Mouse (Mus musculus): ENCODE measurements around the gene Naaladl1. TPM values are rescaled to one million over a fixed set of nuclear protein-coding genes. Genes with fewer than 3 reads are reported as not detected.

The Naaladl1 gene
- polyA plus RNA-seq, 1 experiment from 2014 or later, result 0.47 TPM

- Histone ChIP-seq H3K27me3 (ENCODE audit: control insufficient read depth, insufficient read depth, low read length) (no peaks in the 10 kb centered on the region), H3K4me3 (ENCODE audit: low read depth, low read length) (no peak overlapping the region), H3K4me1 (ENCODE audit: control insufficient read depth, insufficient read depth, low read length) (no peaks in the 10 kb centered on the region), H3K9me3 (ENCODE audit: control insufficient read depth, low read length) (no peaks in the 10 kb centered on the region), H3K27ac (replicated peaks; ENCODE audit: low read depth, low read length) (no peak overlapping the region), H3K4me2 (ENCODE audit: low read depth, severe bottlenecking) (no peak overlapping the region), H3K36me3 (ENCODE audit: control insufficient read depth, insufficient read depth, low read length) (peaks cover 15% of the 10 kb centered on the region; the same call in 1 of the 2 replicates), H3K9ac (ENCODE audit: low read length) (no peak overlapping the region)
- 91% methylated on average over 5 of the region's 5 CpGs for WGBS
- DNase-seq (ENCODE audit: low spot score), result no peak
- ATAC-seq (ENCODE audit: insufficient number of reproducible peaks, low FRiP score, low TSS enrichment, low read depth), result no peak
These were observed 31.7 kb upstream of the Naaladl1 start for GRCm38 (mm10) chr19:6073889-6074288.

DNA sequence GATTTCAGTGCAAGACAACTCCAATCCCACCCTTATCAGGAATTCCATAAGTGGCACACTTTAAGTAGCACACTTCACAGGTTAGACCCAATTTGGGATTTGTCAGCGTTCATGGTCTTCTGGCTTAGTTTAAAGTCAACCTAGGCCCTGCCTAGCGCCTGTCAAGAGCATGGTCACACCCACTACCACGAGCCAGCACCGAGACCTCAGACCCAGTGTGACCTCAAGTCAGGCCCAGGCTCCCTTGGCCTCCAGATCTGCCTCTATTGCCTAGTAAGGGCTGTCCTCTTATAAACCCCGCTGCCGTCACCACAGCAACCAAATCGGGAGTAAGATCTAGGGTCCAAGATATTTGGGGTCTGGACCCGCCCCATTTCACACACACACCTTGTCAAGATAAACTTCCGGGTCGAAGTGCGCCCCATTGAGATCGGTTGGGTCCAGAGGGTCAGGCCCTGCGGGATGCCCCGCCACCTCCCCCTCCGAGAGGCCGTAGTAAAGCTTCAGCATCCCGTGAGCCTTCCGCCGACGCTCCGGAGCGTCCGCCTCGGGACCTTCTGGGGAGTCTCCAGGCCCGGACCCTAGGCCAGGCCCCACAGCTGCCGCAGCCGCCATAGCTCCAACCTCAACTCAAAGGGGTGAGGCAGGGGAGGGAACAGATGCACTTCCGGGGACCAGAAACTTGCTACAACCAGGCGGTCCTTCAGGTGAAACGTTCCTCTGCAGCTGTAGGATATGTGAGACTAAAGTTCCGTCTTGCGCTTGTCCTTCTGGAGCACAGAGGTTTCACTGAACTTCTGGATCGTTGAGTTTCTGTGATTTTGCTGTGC lies 28.8 kb upstream of the Naaladl1 start, which contains the start of gene Vps51:
Gene Vps51 (minus strand): TSS at position 668 of the 830 bp plus-strand sequence.
- no peaks in the 10 kb centered on the region for H3K4me1 ChIP-seq (ENCODE audit: control insufficient read depth, insufficient read depth, low read length)
- H3K4me2 ChIP-seq (ENCODE audit: low read depth, severe bottlenecking), result peak within 1 kb of the TSS; percentile 69
- H3K27ac ChIP-seq (replicated peaks; ENCODE audit: low read depth, low read length), result no peak within 1 kb of the TSS; the same call in 1 of the 2 replicates
- H3K9me3 ChIP-seq (ENCODE audit: control insufficient read depth, low read length), result no peaks in the 10 kb centered on the region
- ATAC-seq (ENCODE audit: insufficient number of reproducible peaks, low FRiP score, low TSS enrichment, low read depth), result peak; percentile 81
- H3K36me3 ChIP-seq (ENCODE audit: control insufficient read depth, insufficient read depth, low read length), result peaks cover 4% of the 10 kb centered on the region; the same call in 1 of the 2 replicates
- H3K4me3 ChIP-seq (ENCODE audit: low read depth, low read length), result peak within 1 kb of the TSS; percentile 62
- H3K9ac ChIP-seq (ENCODE audit: low read length), result peak within 1 kb of the TSS; percentile 86
- peak; percentile 88 for DNase-seq (ENCODE audit: low spot score)
- 1% methylated on average over 33 of the region's 33 CpGs for WGBS
- no peaks in the 10 kb centered on the region for H3K27me3 ChIP-seq (ENCODE audit: control insufficient read depth, insufficient read depth, low read length)

DNA sequence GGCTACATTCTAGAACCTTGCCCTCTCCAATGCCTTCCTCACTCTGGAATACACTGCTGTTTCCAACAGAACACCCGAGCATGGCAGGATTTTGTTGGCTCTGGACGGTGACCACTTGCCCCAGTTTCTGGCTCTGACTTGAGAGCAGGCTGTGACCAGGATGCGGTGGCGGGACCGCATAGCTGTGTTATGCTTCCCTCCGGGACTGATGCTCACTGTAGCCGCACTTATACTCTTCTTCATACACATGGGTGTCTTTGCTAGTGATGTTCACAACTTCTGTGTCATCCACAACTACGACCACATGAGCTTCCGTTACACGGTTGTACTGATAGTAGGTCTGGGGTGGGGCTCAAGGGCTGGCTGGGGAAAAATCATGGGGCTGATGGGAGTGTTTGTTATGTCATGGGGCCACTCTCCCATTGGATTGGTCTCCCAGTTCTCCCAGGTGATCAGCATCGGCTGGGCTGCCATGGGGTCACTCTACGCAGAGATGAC lies 25.6 kb upstream of the Naaladl1 start, which contains the start of gene Tmem262:
Gene Tmem262 (plus strand): TSS at position 51 of the 498 bp plus-strand sequence.
- no peak for DNase-seq (ENCODE audit: low spot score)
- Histone ChIP-seq H3K4me2 (ENCODE audit: low read depth, severe bottlenecking) (no peak within 1 kb of the TSS), H3K4me3 (ENCODE audit: low read depth, low read length) (no peak within 1 kb of the TSS), H3K36me3 (ENCODE audit: control insufficient read depth, insufficient read depth, low read length) (peaks cover 5% of the 10 kb centered on the region), H3K27ac (replicated peaks; ENCODE audit: low read depth, low read length) (no peak within 1 kb of the TSS), H3K27me3 (ENCODE audit: control insufficient read depth, insufficient read depth, low read length) (no peaks in the 10 kb centered on the region), H3K4me1 (ENCODE audit: control insufficient read depth, insufficient read depth, low read length) (peaks cover 5% of the 10 kb centered on the region), H3K9ac (ENCODE audit: low read length) (no peak within 1 kb of the TSS), H3K9me3 (ENCODE audit: control insufficient read depth, low read length) (no peaks in the 10 kb centered on the region)
- WGBS, result 92% methylated on average over 12 of the region's 12 CpGs
- ATAC-seq (ENCODE audit: insufficient number of reproducible peaks, low FRiP score, low TSS enrichment, low read depth), result no peak

GRCm38 (mm10) chr19:6082156-6082555 lies 23.4 kb upstream of the Naaladl1 start, which contains the start of gene Gm28374:
TSS of gene Gm28374 (minus strand) at chr19:6082256.
- no peak within 1 kb of the TSS for H3K27ac ChIP-seq (replicated peaks; ENCODE audit: low read depth, low read length)
- no peak within 1 kb of the TSS for H3K9ac ChIP-seq (ENCODE audit: low read length)
- peaks cover 5% of the 10 kb centered on the region for H3K36me3 ChIP-seq (ENCODE audit: control insufficient read depth, insufficient read depth, low read length)
- H3K4me2 ChIP-seq (ENCODE audit: low read depth, severe bottlenecking), result no peak within 1 kb of the TSS
- H3K4me3 ChIP-seq (ENCODE audit: low read depth, low read length), result no peak within 1 kb of the TSS
- no peaks in the 10 kb centered on the region for H3K9me3 ChIP-seq (ENCODE audit: control insufficient read depth, low read length)
- 87% methylated on average over 9 of the region's 9 CpGs for WGBS
- DNase-seq (ENCODE audit: low spot score) (no peak), ATAC-seq (ENCODE audit: insufficient number of reproducible peaks, low FRiP score, low TSS enrichment, low read depth) (no peak)
- peaks cover 7% of the 10 kb centered on the region for H3K4me1 ChIP-seq (ENCODE audit: control insufficient read depth, insufficient read depth, low read length)
- H3K27me3 ChIP-seq (ENCODE audit: control insufficient read depth, insufficient read depth, low read length), result no peaks in the 10 kb centered on the region

GRCm38 (mm10) chr19:6084478-6085248 lies 20.9 kb upstream of the Naaladl1 start, which contains the start of the genes Zfpl1 and Cdca5:
TSS of gene Zfpl1 (minus strand) at chr19:6084956.
TSS of gene Cdca5 (plus strand) at chr19:6084983.
- Histone ChIP-seq H3K4me2 (ENCODE audit: low read depth, severe bottlenecking) (peak within 1 kb of the TSS; percentile 95), H3K27ac (replicated peaks; ENCODE audit: low read depth, low read length) (0 out of 2 replicates have a peak within 1 kb of the TSS, but pooled peaks have one; percentile 18), H3K4me3 (ENCODE audit: low read depth, low read length) (peak within 1 kb of the TSS; percentile 81), H3K27me3 (ENCODE audit: control insufficient read depth, insufficient read depth, low read length) (no peaks in the 10 kb centered on the region), H3K9me3 (ENCODE audit: control insufficient read depth, low read length) (no peaks in the 10 kb centered on the region), H3K36me3 (ENCODE audit: control insufficient read depth, insufficient read depth, low read length) (peaks cover 9% of the 10 kb centered on the region), H3K4me1 (ENCODE audit: control insufficient read depth, insufficient read depth, low read length) (peaks cover 7% of the 10 kb centered on the region), H3K9ac (ENCODE audit: low read length) (peak within 1 kb of the TSS; percentile 76)
- WGBS, result under 1% methylated on average over 58 of the region's 58 CpGs
- DNase-seq (ENCODE audit: low spot score), result peak; percentile 98
- ATAC-seq (ENCODE audit: insufficient number of reproducible peaks, low FRiP score, low TSS enrichment, low read depth), result peak; percentile 69

- peaks cover 7% of the 10 kb centered on the region for H3K4me1 ChIP-seq (ENCODE audit: control insufficient read depth, insufficient read depth, low read length)
- peak; percentile 76 for ATAC-seq (ENCODE audit: insufficient number of reproducible peaks, low FRiP score, low TSS enrichment, low read depth)
- under 1% methylated on average over 17 of the region's 17 CpGs for WGBS
- no peaks in the 10 kb centered on the region for H3K27me3 ChIP-seq (ENCODE audit: control insufficient read depth, insufficient read depth, low read length)
- peak overlapping the region; percentile 81 for H3K4me3 ChIP-seq (ENCODE audit: low read depth, low read length)
- no peak overlapping the region for H3K27ac ChIP-seq (replicated peaks; ENCODE audit: low read depth, low read length)
- H3K4me2 ChIP-seq (ENCODE audit: low read depth, severe bottlenecking), result peak overlapping the region; percentile 95
- H3K9me3 ChIP-seq (ENCODE audit: control insufficient read depth, low read length), result no peaks in the 10 kb centered on the region
- H3K9ac ChIP-seq (ENCODE audit: low read length), result peak overlapping the region; percentile 76
- peak; percentile 81 for DNase-seq (ENCODE audit: low spot score)
- peaks cover 15% of the 10 kb centered on the region for H3K36me3 ChIP-seq (ENCODE audit: control insufficient read depth, insufficient read depth, low read length)
These were observed 20.1 kb upstream of the Naaladl1 start for GRCm38 (mm10) chr19:6085417-6085879.

DNA sequence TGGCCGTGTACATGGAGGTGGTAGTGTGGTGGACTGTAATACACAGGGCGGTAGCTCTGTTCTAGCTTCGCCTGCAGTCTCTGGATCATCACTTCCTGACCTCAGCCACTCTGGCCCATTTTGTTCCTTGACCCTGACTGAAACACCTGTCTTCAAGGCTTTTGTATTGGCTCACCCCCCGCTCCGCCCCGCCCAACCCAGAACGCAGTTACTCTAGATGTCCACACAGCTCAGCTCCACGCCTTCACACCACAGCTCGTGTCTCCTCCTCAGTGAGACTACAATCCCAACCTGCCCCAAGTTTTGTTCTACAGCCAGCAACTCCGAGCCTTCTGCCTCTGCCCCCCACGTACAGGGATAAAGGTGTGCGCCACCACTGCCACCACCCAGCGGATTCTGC lies 16.7 kb upstream of the Naaladl1 start:
- no peaks in the 10 kb centered on the region for H3K27me3 ChIP-seq (ENCODE audit: control insufficient read depth, insufficient read depth, low read length)
- no peak overlapping the region for H3K9ac ChIP-seq (ENCODE audit: low read length)
- H3K4me1 ChIP-seq (ENCODE audit: control insufficient read depth, insufficient read depth, low read length), result peaks cover 4% of the 10 kb centered on the region
- DNase-seq (ENCODE audit: low spot score), result no peak
- no peak for ATAC-seq (ENCODE audit: insufficient number of reproducible peaks, low FRiP score, low TSS enrichment, low read depth)
- no peak overlapping the region for H3K4me2 ChIP-seq (ENCODE audit: low read depth, severe bottlenecking)
- 94% methylated on average over 13 of the region's 13 CpGs for WGBS
- H3K9me3 ChIP-seq (ENCODE audit: control insufficient read depth, low read length), result no peaks in the 10 kb centered on the region
- H3K27ac ChIP-seq (replicated peaks; ENCODE audit: low read depth, low read length), result no peak overlapping the region
- no peak overlapping the region for H3K4me3 ChIP-seq (ENCODE audit: low read depth, low read length)
- H3K36me3 ChIP-seq (ENCODE audit: control insufficient read depth, insufficient read depth, low read length), result peaks cover 22% of the 10 kb centered on the region

DNA sequence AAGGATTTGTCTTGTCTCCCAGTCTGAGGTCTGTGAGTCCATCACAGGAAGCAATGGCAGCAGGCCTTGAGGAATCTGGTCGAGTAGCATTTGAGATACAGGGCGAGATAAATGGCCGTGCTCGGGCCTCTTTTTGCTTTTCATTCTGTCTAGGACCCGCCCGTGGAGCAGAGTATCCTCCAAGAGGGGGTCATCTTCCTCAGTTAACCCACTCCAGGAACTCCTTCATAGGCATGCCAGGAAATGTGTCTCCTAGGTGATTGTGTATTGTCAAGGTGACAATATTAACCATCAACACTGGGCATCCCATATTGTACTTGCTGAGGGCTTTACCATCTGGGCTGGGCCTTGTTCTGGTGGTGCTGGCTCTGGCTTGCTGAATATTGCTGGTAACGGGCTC lies 11.5 kb upstream of the Naaladl1 start, which contains the start of gene AC131692.1:
Gene AC131692.1 (plus strand): TSS at position 301 of the 400 bp plus-strand sequence.
- H3K36me3 ChIP-seq (ENCODE audit: control insufficient read depth, insufficient read depth, low read length), result peaks cover 25% of the 10 kb centered on the region
- H3K27ac ChIP-seq (replicated peaks; ENCODE audit: low read depth, low read length), result no peak within 1 kb of the TSS
- no peaks in the 10 kb centered on the region for H3K27me3 ChIP-seq (ENCODE audit: control insufficient read depth, insufficient read depth, low read length)
- DNase-seq (ENCODE audit: low spot score) (no peak), ATAC-seq (ENCODE audit: insufficient number of reproducible peaks, low FRiP score, low TSS enrichment, low read depth) (no peak)
- no peak within 1 kb of the TSS for H3K4me2 ChIP-seq (ENCODE audit: low read depth, severe bottlenecking)
- H3K9ac ChIP-seq (ENCODE audit: low read length), result peak within 1 kb of the TSS; percentile 17; the same call in 1 of the 2 replicates
- no peaks in the 10 kb centered on the region for H3K9me3 ChIP-seq (ENCODE audit: control insufficient read depth, low read length)
- H3K4me3 ChIP-seq (ENCODE audit: low read depth, low read length), result no peak within 1 kb of the TSS
- whole genome bisulfite sequencing, result 94% methylated on average over 7 of the region's 7 CpGs
- H3K4me1 ChIP-seq (ENCODE audit: control insufficient read depth, insufficient read depth, low read length), result no peaks in the 10 kb centered on the region

Measured in limb, embryonic 11.5 days (tissue).